Mouse (Mus musculus) embryonic facial prominence, embryonic 14.5 days (tissue): ENCODE data around the gene Map1b. TPM values are rescaled to one million over a fixed set of nuclear protein-coding genes. Genes with fewer than 3 reads are reported as not detected.

Experiments
- ATAC-seq: fragments of 200-750 bp; cut with Nextera tagmentation; 2 replicates; pipeline ENCODE4 v1.8.0; 2017; ENCODE audit warnings: low read depth, moderate number of reproducible peaks, moderate TSS enrichment
- DNase-seq: peaks from one replicate; pipeline ENCODE4 v3.0.0-alpha.2; 2015; ENCODE audit warnings: low spot score
- H3K27ac ChIP-seq: fragments of 300-500 bp; sonication (generic); replicated peaks from 2 replicates; pipeline ENCODE4 v1.5.1; 2014; ENCODE audit warnings: low read depth, mild to moderate bottlenecking, low read length, moderate library complexity
- H3K27me3 ChIP-seq: fragments of 300-500 bp; sonication (generic); replicated peaks from 2 replicates; pipeline ENCODE4 v1.6.1; 2014; ENCODE audit warnings: low read length; ENCODE audit not compliant: control insufficient read depth, insufficient read depth
- H3K36me3 ChIP-seq: fragments of 300-500 bp; sonication (generic); 2 replicates; pipeline ENCODE4 v1.6.1; 2014; ENCODE audit warnings: low read length, mixed read lengths; ENCODE audit not compliant: control insufficient read depth, insufficient read depth
- H3K4me1 ChIP-seq: fragments of 300-500 bp; sonication (generic); 2 replicates; pipeline ENCODE4 v1.6.1; 2014; ENCODE audit warnings: antibody characterized with exemption, low read length; ENCODE audit not compliant: control insufficient read depth, insufficient read depth
- H3K4me2 ChIP-seq: fragments of 300-500 bp; sonication (generic); 2 replicates; pipeline ENCODE4 v1.6.1; 2014; ENCODE audit warnings: low read depth, mild to moderate bottlenecking, low read length, moderate library complexity, mixed read lengths
- H3K4me3 ChIP-seq: fragments of 300-500 bp; sonication (generic); 2 replicates; pipeline ENCODE4 v1.5.1; 2014; ENCODE audit warnings: low read depth, mild to moderate bottlenecking, low read length
- H3K9ac ChIP-seq: fragments of 300-500 bp; sonication (generic); 2 replicates; pipeline ENCODE4 v1.6.1; 2014; ENCODE audit warnings: low read depth, mild to moderate bottlenecking, low read length, moderate library complexity, mixed read lengths
- H3K9me3 ChIP-seq: fragments of 300-500 bp; sonication (generic); 2 replicates; pipeline ENCODE4 v1.6.1; 2016; ENCODE audit warnings: low read length; ENCODE audit not compliant: control insufficient read depth
- WGBS: fragments of 180-500 bp; shearing (Covaris S2); extraction: QIAGEN DNeasy Blood & Tissue Kit; methylation state at CpG from one replicate; pipeline ENCODE4 v1.1.7; 2014; 5-methylcytosine and 5-hydroxymethylcytosine counted together
- polyA plus RNA-seq: library from polyadenylated mRNA; unstranded; fragments of >200 nt; fragmentation: Nextera tagmentation; extraction: Ambion mirVana; gene quantifications from 2 replicates; pipeline ENCODE4 v1.2.1, GENCODE M21; 2014

Map1b gene
- polyA plus RNA-seq = 203 and 242 TPM in 2 replicates

DNA sequence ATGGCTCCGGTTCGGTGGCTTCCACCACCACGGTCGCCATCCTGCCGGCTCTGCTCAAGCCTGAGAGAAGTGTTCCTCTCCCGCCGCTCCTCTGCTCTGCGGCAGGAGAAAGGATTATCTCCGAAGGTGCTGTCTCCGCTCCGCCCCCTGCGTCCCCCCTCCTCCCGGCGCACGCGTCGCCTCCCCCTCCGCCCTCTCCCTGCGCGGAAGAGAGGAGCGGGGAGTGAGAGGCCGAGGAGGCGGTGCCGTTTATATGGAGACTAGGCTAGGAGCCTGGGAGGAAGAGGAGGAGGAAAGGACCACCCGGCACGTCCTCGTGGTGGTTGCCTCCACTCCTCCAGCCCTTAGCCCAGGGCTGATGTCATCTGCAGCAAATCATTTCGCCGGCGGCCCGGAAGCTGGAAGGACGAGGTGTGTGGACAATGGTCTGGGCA, at the start of gene Map1b:
TSS of gene Map1b (minus strand) at position 93 of the 434 bp plus-strand sequence.
- H3K27ac ChIP-seq = peak within 1 kb of the TSS; percentile 84
- H3K4me1 ChIP-seq = peaks cover 17% of the 10 kb centered on the region
- H3K4me3 ChIP-seq = peak within 1 kb of the TSS; percentile 76
- H3K36me3 ChIP-seq = no peaks in the 10 kb centered on the region
- DNase-seq (peak; percentile 93), ATAC-seq (peak; percentile 83)
- no peaks in the 10 kb centered on the region for H3K27me3 ChIP-seq
- H3K9ac ChIP-seq = peak within 1 kb of the TSS; percentile 75
- H3K9me3 ChIP-seq = no peaks in the 10 kb centered on the region
- WGBS = 0% methylated on average over 12 of the region's 32 CpGs
- H3K4me2 ChIP-seq = peak within 1 kb of the TSS; percentile 95

DNA sequence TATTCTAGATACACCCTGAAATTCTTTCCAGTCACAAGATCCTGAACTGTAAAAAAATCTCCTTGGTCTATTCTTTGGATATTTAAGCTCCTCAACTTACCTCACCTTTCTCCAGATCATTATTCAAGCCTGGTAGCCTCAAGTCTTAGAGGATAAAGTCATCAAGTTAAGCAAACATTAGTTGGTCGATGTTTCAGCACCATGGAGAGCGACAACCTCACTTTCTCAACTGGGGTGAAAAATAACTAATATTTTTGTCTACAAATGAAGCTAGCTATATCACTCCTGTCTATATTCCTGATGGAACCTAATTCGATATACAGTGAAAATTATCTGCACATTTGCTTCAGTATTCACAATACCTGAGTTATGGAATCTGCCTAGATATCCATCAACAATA, 48.0 kb upstream of the Map1b start:
- WGBS = 22% methylated on average over 3 of the region's 3 CpGs

DNA sequence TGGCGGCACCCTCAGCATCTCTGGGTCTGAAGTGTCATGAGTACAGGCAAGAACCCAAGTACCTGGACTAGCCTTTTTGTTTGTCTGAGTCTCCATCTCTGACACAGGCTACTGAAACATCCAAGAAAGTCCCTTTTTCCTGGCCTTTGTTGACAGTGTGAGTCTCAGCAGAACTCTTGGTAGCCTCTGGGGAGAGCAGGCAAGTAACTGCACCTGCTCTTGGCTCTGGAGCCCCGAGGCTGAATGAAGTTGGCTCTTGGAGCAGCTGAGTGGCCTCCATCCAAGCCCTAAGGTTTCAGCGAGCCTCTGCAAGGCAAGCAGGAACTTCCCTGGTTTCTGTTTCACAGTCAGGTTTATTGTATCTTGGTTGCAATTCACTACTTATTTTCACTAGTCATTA, 46.7 kb upstream of the Map1b start:
- ATAC-seq (0 out of 2 replicates have a peak, but pooled peaks have one; percentile 44), DNase-seq (peak; percentile 23)
- Histone ChIP-seq H3K4me3 (no peak overlapping the region), H3K4me1 (no peaks in the 10 kb centered on the region), H3K9me3 (no peaks in the 10 kb centered on the region), H3K27me3 (no peaks in the 10 kb centered on the region), H3K36me3 (no peaks in the 10 kb centered on the region), H3K4me2 (no peak overlapping the region), H3K9ac (no peak overlapping the region), H3K27ac (no peak overlapping the region)
- WGBS = 55% methylated on average over 3 of the region's 3 CpGs

More for the DNA sequence above, 48.0 kb upstream of the Map1b start:
- H3K27ac ChIP-seq = no peak overlapping the region
- H3K9ac ChIP-seq = no peak overlapping the region
- no peaks in the 10 kb centered on the region for H3K4me1 ChIP-seq
- no peaks in the 10 kb centered on the region for H3K27me3 ChIP-seq
- no peaks in the 10 kb centered on the region for H3K36me3 ChIP-seq
- peak; percentile 82 for DNase-seq
- no peak for ATAC-seq
- H3K4me3 ChIP-seq = no peak overlapping the region
- no peaks in the 10 kb centered on the region for H3K9me3 ChIP-seq
- no peak overlapping the region for H3K4me2 ChIP-seq

DNA sequence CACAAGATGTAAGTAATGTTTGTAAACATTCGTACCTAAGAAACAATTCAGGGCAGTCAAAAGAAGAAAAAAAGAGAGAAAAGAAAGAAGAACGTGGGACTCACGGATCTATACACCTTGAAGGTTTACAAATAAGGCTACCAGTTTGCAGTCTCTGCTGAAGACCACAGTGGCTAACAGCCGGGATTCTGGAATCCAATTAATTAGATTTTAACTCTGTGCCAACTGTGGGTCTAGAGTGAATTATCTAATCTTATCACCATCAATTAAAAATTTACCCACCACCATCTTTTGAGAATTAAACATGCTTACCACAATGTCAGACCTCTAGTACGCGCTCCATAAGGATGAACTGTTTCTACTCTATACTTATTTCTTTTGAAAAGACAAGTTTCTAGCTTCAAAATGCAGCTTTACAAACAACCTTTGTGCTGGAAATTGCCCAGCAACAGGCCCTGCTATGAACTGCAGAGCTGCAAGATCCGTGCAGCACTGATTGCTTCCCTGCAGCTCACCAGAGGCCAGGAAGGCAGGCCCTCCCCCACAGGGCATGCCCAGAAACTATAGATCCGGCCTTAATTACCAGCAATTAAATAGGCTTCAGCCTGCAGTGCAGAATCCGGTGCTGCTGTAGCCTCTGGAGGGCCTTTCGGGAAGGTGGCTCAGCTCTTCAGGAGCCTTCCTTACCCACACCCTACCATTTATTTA, 45.7 kb upstream of the Map1b start:
- no peaks in the 10 kb centered on the region for H3K4me1 ChIP-seq
- no peak overlapping the region for H3K4me3 ChIP-seq
- no peaks in the 10 kb centered on the region for H3K36me3 ChIP-seq
- H3K9me3 ChIP-seq = no peaks in the 10 kb centered on the region
- no peak overlapping the region for H3K27ac ChIP-seq
- H3K9ac ChIP-seq = no peak overlapping the region
- ATAC-seq (peak; percentile 74), DNase-seq (peak; percentile 59)
- H3K27me3 ChIP-seq = no peaks in the 10 kb centered on the region
- 45% methylated on average over 10 of the region's 10 CpGs for WGBS
- no peak overlapping the region for H3K4me2 ChIP-seq

DNA sequence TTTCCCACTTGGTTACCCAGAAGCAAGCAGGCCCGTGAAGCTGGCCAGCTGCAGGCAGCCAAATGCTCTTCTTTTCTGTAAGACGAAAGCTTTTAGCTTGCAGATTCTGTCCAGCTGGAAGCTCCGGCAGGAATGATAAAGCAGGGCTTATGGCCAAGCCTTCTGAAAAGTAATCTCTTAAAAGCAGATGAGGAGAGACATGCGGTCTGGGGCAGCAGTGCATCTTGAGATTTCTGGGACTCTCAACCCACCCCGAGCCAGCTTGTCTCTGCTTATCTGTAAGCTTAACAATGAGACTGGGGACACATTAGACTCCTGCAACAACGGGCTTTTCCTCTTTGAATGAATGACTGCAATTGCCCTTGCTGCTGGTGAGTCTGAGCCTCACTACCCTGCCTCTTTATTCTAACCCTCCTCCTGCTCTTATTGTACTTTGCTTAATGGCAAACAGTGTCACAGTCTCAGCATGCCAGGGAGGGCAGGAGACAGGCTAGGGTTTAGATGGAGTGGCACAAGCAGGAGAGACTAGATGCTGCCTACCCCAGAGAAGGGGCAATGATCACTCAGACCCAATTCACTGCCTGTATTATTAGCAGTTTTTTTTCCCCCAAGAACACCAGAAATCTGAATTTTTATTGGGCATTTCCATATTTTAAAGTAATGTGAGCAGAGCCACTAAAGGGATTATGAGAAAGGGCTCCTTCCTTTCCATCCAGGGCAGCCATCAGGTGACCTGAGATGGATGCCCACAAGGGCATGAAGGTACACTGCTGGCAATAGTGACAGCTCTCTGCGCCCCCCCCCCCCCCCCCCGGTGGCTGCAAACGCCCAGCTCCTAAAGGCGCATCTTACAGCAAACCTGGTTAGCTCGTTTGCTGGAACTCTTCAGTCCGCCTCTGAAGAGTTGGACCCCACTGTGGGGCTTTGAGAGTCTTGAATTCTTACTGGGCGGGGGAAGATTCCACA, 44.6 kb upstream of the Map1b start:
- H3K27me3 ChIP-seq = no peaks in the 10 kb centered on the region
- DNase-seq = peak; percentile 75
- no peaks in the 10 kb centered on the region for H3K36me3 ChIP-seq
- no peaks in the 10 kb centered on the region for H3K9me3 ChIP-seq
- ATAC-seq = no peak
- H3K4me3 ChIP-seq = no peak overlapping the region
- no peak overlapping the region for H3K27ac ChIP-seq
- no peak overlapping the region for H3K4me2 ChIP-seq
- 47% methylated on average over 11 of the region's 13 CpGs for WGBS
- no peak overlapping the region for H3K9ac ChIP-seq
- H3K4me1 ChIP-seq = no peaks in the 10 kb centered on the region

DNA sequence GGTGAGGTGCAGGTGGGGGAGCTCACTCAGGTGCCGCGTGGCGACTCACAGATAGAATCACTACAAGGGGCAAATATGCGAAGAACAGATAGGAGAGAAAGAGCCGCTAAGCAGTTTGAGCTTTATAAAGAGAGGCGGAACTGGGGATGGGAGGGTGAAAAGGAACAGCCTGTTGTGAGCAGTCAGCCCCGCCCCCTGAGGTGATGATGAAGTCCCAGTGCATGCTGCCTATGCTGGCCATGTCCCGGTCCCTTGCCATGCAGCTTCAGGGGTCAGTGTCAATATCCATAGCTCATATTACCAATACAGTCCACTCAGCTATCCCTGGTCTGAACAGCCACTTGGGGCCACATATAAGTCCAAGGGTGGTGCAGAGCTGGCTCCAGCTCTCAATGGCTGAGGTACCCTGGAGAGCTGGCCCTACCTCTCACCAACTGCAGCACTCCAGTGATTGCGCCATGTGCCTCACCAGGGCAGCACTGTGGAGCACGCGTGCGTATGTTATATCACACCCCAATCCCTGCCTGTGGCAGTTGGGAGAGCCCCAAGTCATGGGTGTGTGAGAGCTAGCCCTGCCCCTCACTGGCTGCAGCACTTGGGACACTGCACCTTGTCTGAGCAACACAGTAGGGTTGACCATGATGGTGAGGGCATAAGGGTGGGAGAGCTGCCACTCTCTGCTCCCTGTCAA, 42.0 kb upstream of the Map1b start:
- no peak overlapping the region for H3K4me2 ChIP-seq
- no peak for ATAC-seq
- WGBS = 78% methylated on average over 12 of the region's 12 CpGs
- H3K9ac ChIP-seq = no peak overlapping the region
- H3K9me3 ChIP-seq = no peaks in the 10 kb centered on the region
- no peaks in the 10 kb centered on the region for H3K27me3 ChIP-seq
- H3K27ac ChIP-seq = no peak overlapping the region
- no peak for DNase-seq
- H3K36me3 ChIP-seq = no peaks in the 10 kb centered on the region
- no peak overlapping the region for H3K4me3 ChIP-seq
- no peaks in the 10 kb centered on the region for H3K4me1 ChIP-seq

DNA sequence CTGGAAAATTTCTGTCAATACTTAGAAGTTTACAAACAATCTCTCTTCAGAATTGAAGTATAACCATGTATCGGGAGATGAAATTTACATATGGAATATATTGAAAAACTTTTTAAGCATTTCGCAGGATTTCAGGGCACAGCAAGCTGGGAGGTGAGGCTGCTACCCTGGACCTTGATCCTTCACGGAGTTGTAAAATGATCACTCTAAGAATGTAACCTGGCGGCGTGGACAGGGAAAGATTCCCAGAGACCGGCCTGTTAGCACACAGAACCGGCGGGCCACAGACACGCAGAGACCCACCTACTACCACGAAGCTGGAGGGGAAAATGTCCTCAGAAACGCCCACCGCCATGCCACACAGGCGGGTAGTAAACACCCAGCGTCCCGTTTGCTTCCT, 41.5 kb upstream of the Map1b start:
- H3K9me3 ChIP-seq = no peaks in the 10 kb centered on the region
- H3K4me1 ChIP-seq = no peaks in the 10 kb centered on the region
- H3K27ac ChIP-seq = no peak overlapping the region
- no peaks in the 10 kb centered on the region for H3K36me3 ChIP-seq
- WGBS = 69% methylated on average over 15 of the region's 15 CpGs
- H3K4me2 ChIP-seq = no peak overlapping the region
- no peak overlapping the region for H3K9ac ChIP-seq
- no peak overlapping the region for H3K4me3 ChIP-seq
- ATAC-seq (no peak), DNase-seq (no peak)
- H3K27me3 ChIP-seq = no peaks in the 10 kb centered on the region

DNA sequence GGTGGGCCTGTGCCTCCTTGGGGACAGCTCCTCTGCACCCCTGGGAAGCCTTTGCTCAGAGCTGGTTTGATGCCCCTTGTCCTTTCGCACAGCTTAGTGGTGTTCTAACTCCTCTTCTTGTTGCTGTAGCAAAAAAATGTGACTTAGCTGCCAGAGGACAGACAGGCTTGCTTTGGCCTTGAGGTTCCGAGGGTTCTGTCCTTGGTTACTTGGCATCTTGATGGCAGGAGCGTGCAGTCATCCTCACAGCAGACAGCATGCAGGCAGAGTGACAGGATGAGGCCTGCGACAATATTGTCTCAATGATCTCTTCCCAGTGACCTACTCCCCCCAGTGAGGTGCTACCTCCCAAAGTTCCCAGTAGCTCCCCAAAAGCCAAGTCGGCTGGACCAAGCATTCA, 41.0 kb upstream of the Map1b start:
- H3K9me3 ChIP-seq = no peaks in the 10 kb centered on the region
- no peak overlapping the region for H3K4me2 ChIP-seq
- 85% methylated on average over 5 of the region's 5 CpGs for WGBS
- H3K36me3 ChIP-seq = no peaks in the 10 kb centered on the region
- no peak overlapping the region for H3K27ac ChIP-seq
- H3K9ac ChIP-seq = no peak overlapping the region
- DNase-seq = no peak
- H3K4me1 ChIP-seq = no peaks in the 10 kb centered on the region
- H3K27me3 ChIP-seq = no peaks in the 10 kb centered on the region
- no peak overlapping the region for H3K4me3 ChIP-seq
- no peak for ATAC-seq
